Mouse (Mus musculus) right cerebral cortex, adult 18-20 months (tissue): ENCODE measurements around the gene Espn.

Source experiments
- DNase-seq: peaks from one replicate; pipeline ENCODE4 v3.0.0; 2022; ENCODE audit warnings: mixed read lengths

Espn gene

DNA sequence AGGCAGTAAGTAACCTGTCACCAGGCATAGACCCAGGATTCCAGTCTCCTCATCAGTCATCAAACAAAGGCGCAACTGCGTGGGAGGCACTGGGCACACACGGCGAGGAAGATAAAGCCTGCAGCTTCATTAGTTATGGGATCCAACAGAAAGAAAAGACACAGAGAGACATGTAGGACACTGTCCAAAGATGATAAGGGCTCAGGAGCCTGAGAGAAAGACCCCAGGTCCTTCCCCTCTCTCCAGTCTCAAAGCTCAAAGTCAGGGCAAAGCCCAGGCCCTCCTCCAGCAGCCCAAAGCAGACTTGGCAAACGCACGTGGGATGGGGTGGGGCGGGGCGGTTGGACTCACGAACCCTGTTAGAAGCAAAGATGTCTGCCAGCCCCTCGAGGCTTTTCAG is 6.7 kb downstream of the Espn start:
- no peak for DNase-seq

DNA sequence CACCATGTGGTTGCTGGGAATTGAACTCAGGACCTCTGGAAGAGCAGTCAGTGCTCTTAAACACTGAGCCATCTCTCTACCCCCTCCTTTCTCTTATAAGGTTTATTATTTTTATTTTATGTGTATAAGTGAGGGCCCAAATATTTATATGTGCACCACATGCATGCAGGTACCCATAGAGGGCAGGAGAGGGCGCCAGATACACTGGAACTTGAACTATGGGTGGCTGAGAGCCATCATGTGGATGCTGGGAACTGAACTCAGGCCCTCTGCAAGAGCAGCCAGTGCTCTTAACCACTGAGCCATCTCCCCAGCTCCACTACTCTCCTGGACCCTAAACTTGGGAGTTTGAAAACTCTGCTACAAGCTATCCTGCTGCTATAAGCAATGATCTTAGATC is 8.5 kb downstream of the Espn start:
- no peak for DNase-seq

DNA sequence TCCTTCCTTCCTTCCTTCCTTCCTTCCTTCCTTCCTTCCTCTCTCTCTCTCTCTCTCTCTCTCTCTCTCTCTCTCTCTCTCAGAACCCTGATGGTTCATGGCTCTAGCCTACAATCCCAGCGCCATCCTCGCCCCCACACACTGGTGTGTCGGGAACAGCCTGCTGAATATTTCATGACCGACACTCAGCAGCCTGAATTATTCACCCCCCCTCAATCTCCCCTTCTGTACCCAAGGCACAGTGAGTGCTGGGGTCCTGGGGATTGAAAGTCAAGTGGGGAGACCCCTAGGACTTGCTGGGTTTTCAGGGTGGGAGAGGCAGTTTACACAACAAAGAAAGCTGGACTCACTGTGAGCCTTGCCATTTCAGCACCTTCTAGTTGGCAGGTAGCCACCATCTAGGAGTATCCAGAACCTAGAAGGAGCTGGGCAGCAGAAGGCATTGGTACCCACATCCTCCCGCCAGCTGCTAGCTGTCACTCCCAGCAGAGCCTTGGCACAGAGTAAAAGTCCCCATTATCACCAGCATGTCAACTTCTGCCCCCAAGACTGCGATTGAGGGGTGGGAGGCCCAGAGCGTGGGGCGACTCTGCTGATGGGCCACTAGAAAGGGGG is 10.5 kb downstream of the Espn start:
- DNase-seq, result peak; percentile 72

DNA sequence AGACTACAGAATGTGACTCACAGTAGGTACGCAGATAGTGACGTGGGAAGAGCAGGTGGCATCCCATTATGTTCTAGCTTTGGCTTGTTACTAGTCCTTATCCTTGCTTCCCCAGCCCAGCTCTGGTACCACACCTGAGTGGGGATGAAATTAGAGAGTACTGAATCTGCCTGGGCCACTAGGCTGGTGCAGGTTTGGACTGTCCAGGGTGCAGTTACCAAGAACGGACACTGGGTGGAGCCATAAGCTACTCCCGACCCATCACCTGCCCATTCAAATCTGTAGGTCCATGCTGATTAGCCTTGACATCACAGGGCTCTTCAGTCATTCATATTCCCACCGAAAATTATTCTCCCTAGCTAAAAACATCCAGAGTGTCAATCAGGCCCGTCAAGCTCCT is 11.7 kb downstream of the Espn start:
- no peak for DNase-seq

DNA sequence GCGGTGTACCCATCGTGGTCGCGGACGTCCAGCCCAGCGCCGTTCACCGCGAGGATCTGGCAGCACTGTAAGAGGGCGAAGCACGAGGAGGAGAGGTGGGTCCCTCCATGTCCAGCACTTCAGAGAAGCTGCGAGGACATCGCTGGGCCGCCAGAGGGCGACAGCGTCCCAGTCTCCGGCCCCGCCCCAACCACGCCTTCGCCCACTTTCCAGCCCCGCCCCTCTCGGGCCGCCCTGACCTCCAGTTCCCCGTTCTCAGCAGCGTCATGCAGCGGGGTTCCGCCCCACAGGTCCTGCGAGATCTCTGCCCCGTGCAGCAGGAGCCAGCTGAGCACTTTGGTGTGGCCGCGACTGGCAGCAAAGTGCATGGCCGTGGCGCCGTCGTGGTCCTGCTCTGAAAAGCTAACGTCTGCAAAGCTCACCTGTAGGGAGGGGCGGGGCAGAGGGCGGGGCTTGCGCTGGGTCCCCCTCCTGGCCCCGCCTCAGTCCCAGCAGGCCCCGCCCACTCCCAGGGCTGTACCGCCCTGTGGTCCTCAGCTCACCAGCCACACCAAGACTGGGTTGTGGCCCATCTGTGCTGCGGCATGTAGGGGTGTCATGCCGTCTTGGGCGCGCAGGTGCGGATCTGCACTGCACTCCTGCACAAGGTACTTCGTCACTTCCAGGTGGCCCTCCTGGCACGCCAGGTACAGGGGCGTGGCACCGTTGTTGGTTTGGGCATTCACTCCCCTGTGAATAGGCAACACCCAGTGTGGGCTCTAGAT is 13.5 kb downstream of the Espn start:
- DNase-seq, result peak; percentile 76

DNA sequence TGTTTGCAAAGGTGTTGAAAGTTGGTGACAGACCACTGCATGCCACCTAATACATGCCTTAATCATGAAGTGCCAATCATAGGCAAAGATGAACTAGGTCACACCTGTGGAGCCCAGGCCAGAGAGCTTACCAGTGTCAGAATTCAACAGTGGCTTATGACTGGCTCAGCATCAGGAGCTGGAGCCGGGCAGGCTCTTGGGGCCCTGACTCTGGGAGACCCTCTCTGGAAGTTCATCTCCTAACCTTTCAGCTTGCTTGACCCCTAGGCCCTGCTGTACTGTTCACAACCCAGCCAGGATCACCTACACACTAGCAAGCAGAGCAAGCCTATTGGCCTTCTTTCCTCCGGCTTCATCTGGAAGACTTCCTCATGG is 15.3 kb downstream of the Espn start:
- no peak for DNase-seq

DNA sequence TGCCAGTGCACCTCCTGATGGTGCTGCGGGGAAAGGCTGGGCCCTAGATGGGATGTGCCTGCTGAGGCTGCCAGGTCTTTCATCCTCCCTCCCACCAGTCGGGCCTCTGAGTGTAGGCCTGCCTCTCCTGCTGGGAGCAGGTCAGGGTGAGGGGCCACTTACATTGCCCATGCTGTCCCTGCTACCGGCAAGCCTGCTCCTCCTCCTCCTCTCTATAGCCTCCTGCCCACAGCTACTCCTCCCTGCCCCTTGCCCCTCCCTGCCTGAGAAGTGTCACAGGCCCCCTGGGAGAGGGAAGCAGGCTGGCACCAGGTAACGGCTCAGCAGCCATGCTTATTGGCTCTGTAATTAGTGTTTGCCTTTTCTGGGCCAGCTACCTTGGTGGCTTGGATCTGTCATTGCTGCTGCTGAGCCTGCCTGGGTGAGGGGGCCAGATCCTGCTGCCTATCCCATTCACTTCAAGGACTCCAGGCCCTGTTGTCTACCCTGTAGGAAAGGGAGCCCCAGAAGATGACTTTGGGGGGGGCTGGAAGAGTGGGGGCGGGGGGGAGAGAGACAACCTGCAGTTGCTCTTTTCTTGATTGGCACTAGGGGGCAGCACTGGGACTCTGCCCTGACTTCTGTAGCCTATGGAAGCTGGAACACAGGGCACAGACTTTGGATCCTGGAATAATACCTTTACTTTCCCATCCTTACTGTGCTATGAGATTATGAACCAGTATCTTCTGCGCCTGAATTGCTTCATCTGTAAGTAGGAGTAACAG is 15.9 kb downstream of the Espn start:
- no peak for DNase-seq

DNA sequence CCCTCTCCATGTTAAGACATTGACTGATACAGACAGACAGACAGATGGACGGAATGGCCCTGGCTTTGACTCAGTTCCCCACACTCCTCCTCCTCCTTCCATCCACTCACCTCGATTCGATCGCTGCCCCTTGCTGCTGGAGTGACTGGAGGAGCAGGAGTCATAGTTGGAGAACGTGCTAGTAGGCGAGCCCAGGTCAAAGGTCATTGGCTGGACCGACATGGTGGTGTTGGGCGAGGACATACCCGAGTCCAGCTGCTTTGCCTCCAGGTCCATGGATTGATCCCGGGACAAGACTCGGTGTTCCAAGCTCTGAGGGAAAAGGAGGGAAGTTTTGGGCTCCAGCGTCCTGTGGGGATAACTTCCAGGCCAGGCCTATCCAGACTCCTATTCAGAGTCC is 16.8 kb downstream of the Espn start:
- DNase-seq, result no peak

DNA sequence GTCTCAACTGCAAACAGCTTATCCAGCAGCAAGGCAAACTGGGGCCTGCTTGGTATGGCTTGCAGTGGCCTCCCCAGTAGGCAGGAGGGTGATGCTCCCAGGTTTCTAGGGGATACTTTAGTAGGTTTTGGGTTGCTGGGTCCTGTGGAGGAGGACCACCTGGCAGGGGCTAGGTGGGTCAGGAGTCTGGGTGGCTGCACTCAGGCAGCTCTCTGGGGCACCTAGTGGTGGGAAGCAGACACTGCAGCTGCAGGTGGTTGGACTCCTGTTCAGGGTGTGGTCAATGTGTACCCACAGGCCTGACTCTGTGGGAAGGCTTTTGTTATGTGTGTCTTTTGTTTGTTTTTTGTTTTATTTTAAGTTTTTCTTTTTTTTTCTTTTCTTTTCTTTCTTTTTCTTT is 17.7 kb downstream of the Espn start:
- DNase-seq, result peak; percentile 44

DNA sequence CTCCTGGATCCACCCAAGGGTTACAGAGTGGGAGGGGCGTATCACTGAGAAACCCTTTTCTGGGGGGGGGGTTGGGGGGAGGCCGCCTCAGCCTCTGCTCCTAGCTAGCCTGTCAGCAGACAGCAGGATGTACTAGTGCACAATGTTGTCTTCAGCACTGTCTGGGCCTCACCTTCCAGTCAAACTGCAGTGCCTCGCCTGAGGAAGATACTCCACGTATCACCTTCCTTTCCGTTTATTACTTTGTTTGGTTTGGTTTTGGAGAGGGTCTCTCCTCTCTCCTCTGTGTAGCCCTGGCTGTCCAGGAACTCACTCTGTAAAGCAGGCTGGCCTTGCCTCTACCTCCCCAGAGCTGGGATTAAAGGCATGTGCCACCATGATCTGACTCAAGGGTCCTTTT is 19.0 kb downstream of the Espn start:
- DNase-seq, result no peak

DNA sequence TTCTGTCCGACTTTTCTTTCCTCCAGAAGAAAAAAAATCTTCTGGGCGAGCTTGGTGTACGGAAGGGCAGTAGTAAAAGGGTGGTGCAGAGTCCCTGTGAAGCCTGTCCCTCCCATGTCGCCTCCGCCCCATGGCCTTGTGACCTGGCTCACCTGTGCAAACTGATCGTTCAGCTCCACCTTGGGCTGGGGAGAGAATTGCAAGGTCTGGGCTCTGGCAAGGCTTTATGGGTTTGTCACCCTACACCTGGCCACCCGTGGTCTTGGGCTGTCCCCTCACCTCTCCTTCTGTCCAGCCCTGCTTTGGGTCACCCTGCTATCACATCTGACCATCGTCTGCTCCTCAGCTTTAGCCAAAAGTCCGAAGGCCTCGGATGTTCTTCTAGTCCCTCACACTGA is 19.4 kb downstream of the Espn start:
- DNase-seq, result no peak

DNA sequence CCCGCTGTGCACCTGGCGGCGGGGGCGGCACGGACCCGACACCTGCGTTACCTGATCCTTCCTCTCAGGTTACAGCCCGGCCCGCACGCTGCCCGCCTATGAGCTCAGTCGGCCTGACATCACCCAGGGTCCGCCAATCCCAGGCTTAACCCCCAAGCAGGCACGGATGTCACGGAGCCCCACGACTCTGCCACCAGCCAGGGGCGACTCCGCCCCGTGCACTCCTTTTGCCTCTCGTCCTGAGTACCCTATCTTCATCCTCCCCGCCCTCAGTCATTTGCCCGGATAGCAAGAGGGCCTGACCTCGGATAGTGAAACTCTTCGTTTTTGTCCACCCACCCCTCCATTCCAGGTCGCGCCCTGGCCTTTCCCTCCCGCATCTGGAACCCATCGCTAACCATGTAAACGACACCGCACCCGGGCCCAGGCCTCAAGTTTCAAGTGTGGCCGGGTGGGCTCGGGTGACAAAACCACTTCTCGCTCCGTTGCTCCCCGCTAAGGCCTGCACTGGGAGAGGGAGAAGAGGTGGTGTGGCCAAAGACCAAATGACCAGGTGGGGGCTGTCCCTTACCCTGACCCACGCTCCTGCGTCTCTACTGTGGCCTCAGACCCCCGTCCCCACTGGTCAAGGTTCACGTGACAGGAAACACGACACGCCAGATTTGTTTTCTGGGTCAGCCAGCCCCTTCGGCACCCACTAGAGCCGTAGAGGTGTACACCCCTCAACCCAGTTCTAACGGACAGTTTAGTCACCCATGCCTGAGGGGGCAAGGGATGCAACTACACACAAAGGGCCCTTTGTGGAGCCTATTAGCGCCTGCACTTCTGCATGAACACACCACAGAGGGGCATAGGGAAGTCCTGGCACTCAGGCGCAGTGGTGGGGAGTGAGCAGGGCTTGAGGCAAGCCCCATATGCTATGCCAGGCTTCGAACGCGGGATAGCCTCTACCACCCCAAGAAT is 20.1 kb downstream of the Espn start:
- DNase-seq, result no peak

DNA sequence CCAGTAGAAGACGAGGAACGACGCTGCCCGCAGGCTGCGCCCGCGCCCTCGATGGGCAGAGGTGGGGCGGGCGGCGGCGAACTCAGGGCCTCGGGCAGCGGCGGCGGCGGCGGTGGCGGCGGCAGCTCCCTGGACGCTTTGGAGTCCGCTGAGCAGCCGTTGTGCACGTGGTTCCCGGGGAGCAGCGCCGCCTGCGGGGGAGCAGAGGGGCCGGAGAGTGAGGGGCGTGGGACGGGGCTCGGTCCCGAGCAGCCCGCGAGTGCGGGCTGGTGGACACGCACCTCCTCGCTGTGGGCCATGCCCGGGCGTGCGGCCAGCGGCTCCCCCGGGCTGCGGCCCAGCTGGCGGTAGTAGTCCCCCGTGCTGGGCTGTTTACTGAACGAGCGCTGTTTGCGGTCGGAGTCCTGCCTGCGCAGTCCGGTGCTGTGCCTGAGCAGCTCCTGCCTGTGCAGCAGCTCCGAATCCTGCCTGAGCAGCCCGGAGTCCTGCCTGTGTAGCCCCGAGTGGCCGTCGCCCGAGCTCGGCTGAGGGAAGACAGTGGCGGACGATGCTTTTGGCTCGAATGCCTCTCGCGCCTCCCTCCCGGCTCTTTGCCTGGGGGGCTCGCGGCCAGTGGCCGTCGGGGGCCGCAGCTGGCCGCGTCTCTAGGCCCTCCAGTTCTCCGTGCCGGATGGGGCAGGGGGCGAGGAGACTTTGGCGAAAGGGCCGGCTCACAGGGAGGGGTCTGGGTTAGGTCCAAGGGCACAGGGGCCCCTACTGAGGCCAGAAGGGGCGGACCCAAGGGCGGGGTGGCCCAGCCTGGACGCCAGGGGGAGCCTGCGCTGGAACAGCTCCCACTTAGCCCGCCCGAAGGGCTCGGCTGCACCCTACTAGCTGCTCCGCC is 21.2 kb downstream of the Espn start:
- DNase-seq, result peak; percentile 39

DNA sequence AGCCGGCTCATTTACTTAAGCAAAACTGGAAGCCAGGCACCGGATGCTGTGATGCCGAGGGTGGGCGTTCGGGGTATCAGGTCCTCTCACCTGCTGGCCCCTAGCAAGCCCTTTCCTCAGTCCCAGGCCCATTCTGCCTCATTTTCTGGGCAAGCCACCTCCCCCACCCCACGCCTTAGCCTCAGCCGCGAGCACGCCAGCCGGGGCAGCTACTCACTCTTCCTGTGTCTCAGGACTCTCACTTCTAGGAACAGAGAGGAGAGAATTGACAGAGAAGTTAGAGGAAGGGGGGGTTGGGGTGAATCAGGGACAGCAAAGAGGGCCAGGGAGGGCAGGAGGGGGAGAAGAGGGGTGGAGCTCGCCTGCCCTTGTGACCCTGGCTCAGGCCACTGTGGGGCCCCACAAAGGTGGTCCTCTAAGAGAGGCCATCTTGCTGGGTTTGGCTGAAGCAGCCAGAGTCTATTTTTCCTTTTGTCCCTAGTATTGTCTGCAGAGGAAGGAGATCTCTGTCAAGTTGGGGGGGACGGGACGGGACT is 22.7 kb downstream of the Espn start:
- no peak for DNase-seq

DNA sequence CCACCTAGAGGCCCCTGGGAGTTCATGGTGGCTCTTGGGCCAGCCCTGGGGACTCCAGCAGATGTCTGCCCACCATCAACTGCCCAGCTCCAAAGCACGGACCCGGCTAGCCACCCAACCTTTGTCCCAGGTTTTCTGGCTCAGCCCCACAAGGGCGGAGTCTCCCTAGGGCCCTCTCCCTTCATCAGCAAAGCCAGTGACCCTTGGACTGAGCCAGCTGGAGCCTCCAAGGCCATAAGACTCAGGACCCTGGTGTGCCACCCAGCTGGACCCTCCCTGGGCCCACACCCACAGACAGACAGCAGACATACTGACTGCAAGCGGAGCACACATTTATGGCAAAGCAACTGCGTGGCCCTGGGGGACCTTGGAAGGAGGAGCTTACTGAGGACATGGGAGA is 23.4 kb downstream of the Espn start:
- no peak for DNase-seq

DNA sequence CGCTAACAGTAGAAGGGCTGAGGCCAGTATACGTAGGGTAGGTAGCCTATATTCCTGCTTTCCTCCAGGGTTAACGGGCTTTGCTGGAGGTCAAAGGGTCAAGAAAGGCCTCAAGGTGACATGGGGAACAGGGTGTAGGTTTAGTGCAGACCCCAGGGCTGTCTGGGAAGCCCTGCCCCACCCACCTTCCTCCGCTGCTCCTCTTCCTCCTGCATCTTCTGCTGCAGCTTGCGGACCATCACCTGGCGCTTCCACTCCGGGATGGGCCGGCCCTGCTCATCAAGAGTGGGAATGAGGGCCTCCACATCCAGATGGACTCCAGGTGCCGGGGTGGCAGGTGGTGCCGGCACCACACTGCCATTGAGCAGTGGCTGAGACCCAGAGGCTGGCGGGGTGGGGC is 24.3 kb downstream of the Espn start:
- DNase-seq, result no peak

DNA sequence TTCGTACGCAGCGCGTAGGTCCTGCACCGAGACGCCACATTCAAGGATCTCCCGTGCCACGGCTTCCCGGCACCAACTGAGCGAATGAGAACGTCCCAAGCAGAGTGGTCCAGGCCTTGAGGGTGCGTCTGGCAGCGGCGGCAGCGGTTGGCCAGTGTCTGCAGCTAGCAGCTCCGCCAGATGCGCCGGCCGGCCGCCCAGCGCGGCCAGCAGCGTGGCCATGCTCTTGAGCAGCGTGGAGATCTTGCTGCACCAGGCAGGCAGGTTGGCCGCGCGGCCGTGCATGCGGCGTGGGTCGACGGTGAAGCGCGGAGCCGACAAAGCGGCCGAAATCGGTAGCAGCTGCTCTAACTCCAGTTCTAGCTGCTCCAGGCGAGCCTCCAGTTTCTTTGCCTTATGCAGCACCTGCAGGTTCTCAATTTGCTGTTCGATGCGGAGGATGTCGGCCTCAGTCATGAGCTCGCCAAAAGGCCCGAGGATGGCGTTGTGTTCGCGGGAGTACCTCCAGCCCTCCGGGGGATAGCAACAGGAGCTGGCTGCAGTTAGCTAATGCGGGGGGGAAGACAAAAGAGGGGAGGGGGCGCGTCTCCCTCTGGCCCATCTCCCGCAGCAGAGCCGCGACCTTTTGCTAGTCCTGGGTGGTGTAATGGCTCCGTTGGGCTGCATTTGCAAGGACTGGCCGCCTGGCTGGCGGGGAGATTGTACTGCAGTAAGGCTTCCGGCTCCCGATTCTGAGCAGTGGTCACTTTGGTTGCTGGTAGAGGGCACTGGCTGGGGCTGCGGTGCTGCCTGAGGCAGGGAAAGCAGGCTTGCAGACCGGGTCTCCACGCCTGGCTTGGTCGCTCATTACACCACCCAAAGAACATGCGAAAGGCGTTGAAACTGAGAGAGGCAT is 25.9 kb downstream of the Espn start:
- DNase-seq, result peak; percentile 36

DNA sequence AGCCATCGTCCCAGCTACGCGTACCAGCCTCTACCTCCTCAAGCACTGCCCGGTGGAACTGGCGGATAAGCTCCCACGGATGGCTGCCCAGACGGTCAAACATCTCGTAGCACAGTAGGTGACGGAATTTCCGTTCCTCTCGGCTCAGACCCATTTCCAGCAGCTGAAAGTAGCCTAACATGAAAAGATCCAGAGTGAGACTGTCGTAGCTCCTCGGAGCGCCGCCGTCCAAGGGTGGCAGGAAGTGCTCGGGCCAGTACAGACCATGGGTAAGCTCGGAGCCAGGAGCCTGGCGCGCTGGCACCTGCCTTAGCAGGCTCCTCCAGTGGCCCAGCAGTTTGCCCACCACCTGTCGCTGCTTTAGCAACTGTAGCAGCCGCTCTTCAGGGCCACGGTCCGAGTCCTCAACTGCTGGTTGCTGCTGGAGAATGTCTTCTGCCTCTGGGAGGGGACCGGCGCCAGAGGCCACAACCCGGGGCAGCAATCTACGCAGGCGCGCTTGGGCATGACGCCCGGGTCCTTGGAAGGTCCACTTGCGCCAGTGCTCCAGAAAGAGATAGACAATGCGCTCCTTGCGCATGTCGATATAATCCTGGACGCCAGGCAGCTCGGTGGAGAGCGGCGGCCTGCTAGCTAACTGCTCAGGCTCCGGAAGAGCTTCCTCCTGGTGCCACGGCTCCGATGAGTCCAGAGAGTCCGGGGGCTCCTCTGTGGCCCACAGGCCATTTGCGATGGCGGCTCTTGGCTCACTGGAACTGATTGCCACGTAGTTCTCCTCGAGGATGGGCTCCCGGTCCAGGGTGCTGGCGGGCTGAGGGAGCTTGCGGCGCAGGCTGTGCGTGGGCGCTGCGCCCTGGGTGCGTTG is 26.8 kb downstream of the Espn start:
- DNase-seq, result peak; percentile 40

DNA sequence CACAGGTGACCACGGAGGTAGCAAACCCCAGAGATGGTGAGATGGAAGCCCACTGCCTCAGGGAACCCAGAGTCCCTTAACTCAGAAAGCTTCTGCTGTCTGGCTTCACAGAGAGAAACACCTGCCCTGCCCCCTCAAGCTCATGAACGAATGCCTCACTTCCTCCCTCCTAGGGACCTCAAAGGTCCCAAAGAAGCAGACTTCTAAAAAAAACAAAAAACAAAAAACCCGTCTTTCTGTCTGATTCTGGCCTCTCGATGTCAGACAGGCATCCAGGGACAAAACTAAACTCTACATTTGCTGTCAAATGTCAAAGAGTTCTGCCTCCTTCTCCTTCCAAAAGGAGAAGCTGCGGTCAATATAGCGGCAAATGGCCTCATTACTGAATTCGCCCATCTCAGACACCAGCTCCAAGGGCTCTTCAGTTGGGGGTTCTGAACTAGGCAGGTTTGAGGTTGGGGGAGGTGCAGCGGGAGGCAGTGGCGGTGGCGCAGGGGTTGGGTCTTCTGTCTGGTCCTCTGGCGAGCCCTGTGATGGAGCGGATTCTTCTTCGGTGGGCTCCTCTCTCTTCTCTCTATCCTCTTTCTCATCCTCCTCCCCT is 27.7 kb downstream of the Espn start:
- no peak for DNase-seq
